Mouse (Mus musculus) ES-E14 (cell line): ENCODE results near the gene Dnlz. TPM values are rescaled to one million over a fixed set of nuclear protein-coding genes. Genes with fewer than 3 reads are reported as not detected.

Source experiments
- DNase-seq: peaks from one replicate; pipeline ENCODE4 v3.0.0-alpha.2; 2013; ENCODE audit warnings: low read depth, low spot score
- H3K27ac ChIP-seq: 2 replicates; pipeline ENCODE4 v1.5.1; 2012; ENCODE audit warnings: low read depth, mild to moderate bottlenecking, low read length, moderate library complexity, mixed read lengths; ENCODE audit not compliant: poor library complexity, insufficient read depth, severe bottlenecking
- H3K36me3 ChIP-seq: 2 replicates; pipeline ENCODE4 v1.6.1; 2012; ENCODE audit warnings: mild to moderate bottlenecking, low read length, moderate library complexity, mixed read lengths; ENCODE audit not compliant: control insufficient read depth, poor library complexity, insufficient read depth, severe bottlenecking
- H3K4me1 ChIP-seq, 2 experiments: fragments of 150-350 bp in 1 of 2; sonication (generic) in 1 of 2; 2 replicates each; pipeline ENCODE4 v1.6.1; 2012; ENCODE audit warnings: low read length in 2 of 2, mild to moderate bottlenecking in 1 of 2, mixed read lengths in 1 of 2; ENCODE audit not compliant: control insufficient read depth in 2 of 2, insufficient read depth in 2 of 2, poor library complexity in 1 of 2
- H3K4me3 ChIP-seq, 2 experiments: fragments of 150-350 bp in 1 of 2; sonication (generic) in 1 of 2; 2 replicates each; pipeline ENCODE4 v1.5.1; 2012; ENCODE audit warnings: low read length in 2 of 2, low read depth in 1 of 2, mild to moderate bottlenecking in 1 of 2, mixed read lengths in 1 of 2; ENCODE audit not compliant: insufficient read depth in 1 of 2, poor library complexity in 1 of 2, severe bottlenecking in 1 of 2
- H3K9ac ChIP-seq: 2 replicates; pipeline ENCODE4 v1.6.1; 2012; ENCODE audit warnings: low read depth, mild to moderate bottlenecking, low read length, mixed read lengths; ENCODE audit not compliant: poor library complexity, insufficient read depth, severe bottlenecking
- H3K9me3 ChIP-seq: fragments of 150-350 bp; sonication (generic); 2 replicates; pipeline ENCODE4 v1.6.1; 2012; ENCODE audit warnings: low read depth, mild to moderate bottlenecking, low read length; ENCODE audit not compliant: control insufficient read depth, insufficient read depth
- CHD2 ChIP-seq: IDR thresholded peaks from 2 replicates; pipeline ENCODE4 v1.6.1; 2014; ENCODE audit warnings: mild to moderate bottlenecking, low read depth, low read length, inconsistent platforms
- HCFC1 ChIP-seq: IDR thresholded peaks from 2 replicates; pipeline ENCODE4 v1.6.1; 2012; ENCODE audit warnings: low read length, inconsistent platforms, borderline replicate concordance; ENCODE audit not compliant: insufficient read depth
- MAFK ChIP-seq: IDR thresholded peaks from 2 replicates; pipeline ENCODE4 v1.6.1; 2014; ENCODE audit warnings: mild to moderate bottlenecking, low read depth, low read length, inconsistent platforms; ENCODE audit not compliant: insufficient read depth
- ZC3H11A ChIP-seq: IDR thresholded peaks from 2 replicates; pipeline ENCODE4 v1.6.1; 2012; ENCODE audit warnings: low read depth, mild to moderate bottlenecking, inconsistent platforms, low read length, borderline replicate concordance
- ZNF384 ChIP-seq: IDR thresholded peaks from 2 replicates; pipeline ENCODE4 v1.6.1; 2012; ENCODE audit warnings: low read depth, low read length, inconsistent platforms
- in situ Hi-C, 2 experiments: fragments of 600-800 bp; cut with MboI; formaldehyde crosslinking; loops; one replicate each; pipeline ENCODE4 v1.15.1; 2025; ENCODE audit warnings: low sequenced_read_pairs in 2 of 2, inconsistent platforms in 1 of 2; ENCODE audit not compliant: unreplicated experiment in 2 of 2
- total RNA-seq: library from RNA; depleted of rRNA; stranded (reverse); fragments of 300-350 nt; gene quantifications from 2 replicates; pipeline ENCODE4 v1.2.3, GENCODE M21; 2012

The Dnlz gene
- total RNA-seq, 1 experiment, result 8.0 TPM

DNA sequence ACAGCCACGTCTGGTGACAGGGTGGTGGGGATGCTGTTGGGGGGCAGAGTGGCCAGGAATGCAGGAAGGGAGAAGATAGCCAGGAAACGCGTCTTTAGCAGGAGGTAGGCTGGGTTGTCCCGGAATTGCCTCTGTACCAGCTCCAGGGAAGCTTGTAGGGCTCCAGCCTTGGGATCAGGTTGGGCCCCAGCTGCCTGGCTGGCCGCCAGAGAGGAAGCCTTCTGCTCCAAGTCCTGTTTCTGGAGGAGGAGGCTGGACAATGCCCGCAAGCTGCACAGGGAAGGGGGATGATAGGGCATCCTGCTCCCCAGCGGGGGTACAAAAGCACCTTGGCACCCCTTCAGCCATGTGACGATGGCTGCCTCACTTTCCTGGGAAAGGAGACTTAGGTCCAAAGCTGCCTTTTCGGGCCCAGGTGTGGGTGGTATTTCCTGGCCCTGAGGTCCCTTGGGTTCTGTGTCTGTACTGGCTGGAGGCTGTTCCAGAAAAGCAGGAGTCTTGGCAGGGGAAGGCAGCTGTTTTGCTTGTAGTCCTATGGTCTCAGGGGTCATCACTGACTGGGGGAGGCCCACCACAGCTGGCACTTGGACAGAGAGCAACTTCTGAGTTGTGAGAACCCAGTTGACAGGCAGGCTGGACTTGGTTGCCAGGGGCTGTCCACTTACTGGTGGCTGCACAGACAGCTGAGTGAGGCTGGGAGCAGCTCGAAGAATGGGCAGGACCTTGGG lies 13.0 kb upstream of the Dnlz start:
- DNase-seq, result no peak

GRCm38 (mm10) chr2:26363481-26363880 lies 11.6 kb upstream of the Dnlz start:
- in situ Hi-C loops, result no loop called here
- H3K36me3 ChIP-seq, result peaks cover 50% of the 10 kb centered on the region
- DNase-seq, result no peak
- H3K4me3 ChIP-seq, result no peak overlapping the region
- no peak overlapping the region for H3K27ac ChIP-seq
- H3K4me1 ChIP-seq, result no peaks in the 10 kb centered on the region
- no peaks in the 10 kb centered on the region for H3K9me3 ChIP-seq
- H3K9ac ChIP-seq, result no peak overlapping the region
- TF ChIP-seq HCFC1, result no peak
- no peak for TF ChIP-seq ZNF384
- TF ChIP-seq CHD2, result no peak
- no peak for TF ChIP-seq MAFK
- no peak for TF ChIP-seq ZC3H11A

More for the DNA sequence above, 13.0 kb upstream of the Dnlz start:
- Histone ChIP-seq H3K27ac (no peak overlapping the region), H3K9ac (no peak overlapping the region), H3K9me3 (no peaks in the 10 kb centered on the region), H3K4me3 (no peak overlapping the region), H3K4me1 (no peaks in the 10 kb centered on the region), H3K36me3 (peaks cover 64% of the 10 kb centered on the region)
- TF ChIP-seq CHD2 (no peak), MAFK (no peak), ZNF384 (no peak), ZC3H11A (no peak), HCFC1 (no peak)
- in situ Hi-C loops, result no loop called here

DNA sequence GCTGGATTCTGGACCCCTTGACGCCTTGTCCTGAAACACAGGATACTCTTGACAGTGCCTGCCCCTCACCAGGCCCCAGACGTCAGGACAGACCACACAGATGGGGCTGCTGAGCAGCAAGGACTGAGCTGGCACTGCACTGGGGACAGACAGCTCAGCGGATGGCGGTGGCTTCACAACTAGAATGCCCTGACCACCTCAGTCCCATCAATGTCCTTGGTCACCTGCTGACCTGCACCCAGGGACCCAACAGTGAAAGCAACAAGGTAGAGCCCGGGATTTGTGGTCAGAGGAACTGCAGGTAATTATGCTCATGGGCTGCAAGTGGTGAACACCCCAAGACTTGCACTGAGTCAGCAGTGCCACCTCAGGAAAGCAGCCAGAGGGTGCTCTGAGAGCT lies 11.1 kb upstream of the Dnlz start:
- DNase-seq, result no peak
- Histone ChIP-seq H3K27ac (no peak overlapping the region), H3K9me3 (no peaks in the 10 kb centered on the region), H3K4me3 (no peak overlapping the region), H3K36me3 (peaks cover 45% of the 10 kb centered on the region), H3K4me1 (no peaks in the 10 kb centered on the region), H3K9ac (no peak overlapping the region)
- TF ChIP-seq MAFK, result no peak
- TF ChIP-seq HCFC1, result no peak
- no peak for TF ChIP-seq ZNF384
- no peak for TF ChIP-seq CHD2
- in situ Hi-C loops, result no loop called here

GRCm38 (mm10) chr2:26360772-26361171 lies 8.9 kb upstream of the Dnlz start, which contains the start of gene Card9:
TSS of gene Card9 (minus strand) at chr2:26360918.
- H3K27ac ChIP-seq, result no peak within 1 kb of the TSS
- no peak for TF ChIP-seq ZC3H11A
- no peak for TF ChIP-seq HCFC1
- no peak for TF ChIP-seq CHD2
- no peak for TF ChIP-seq MAFK
- TF ChIP-seq ZNF384, result no peak
- in situ Hi-C loops, result no loop called here

More at GRCm38 (mm10) chr2:26360772-26361171, 8.9 kb upstream of the Dnlz start, which contains the start of gene Card9:
- Histone ChIP-seq H3K4me3 (no peak within 1 kb of the TSS), H3K4me1 (peaks cover 0 to 13% of the 10 kb centered on the region in 2 experiments; a peak in 2 of 4 replicates), H3K9me3 (no peaks in the 10 kb centered on the region), H3K36me3 (peaks cover 23% of the 10 kb centered on the region), H3K9ac (no peak within 1 kb of the TSS)
- no peak for DNase-seq
